Mouse (Mus musculus) layer of hippocampus, postnatal 14 days (tissue): ENCODE data around the gene Smim14. TPM values are rescaled to one million over a fixed set of nuclear protein-coding genes. Genes with fewer than 3 reads are reported as not detected.

Experiments used
- DNase-seq, 2 experiments: peaks; one replicate each; pipeline ENCODE4 v3.0.0; 2021 to 2022; ENCODE audit warnings: low spot score in 2 of 2, mixed read lengths in 1 of 2
- total RNA-seq, 2 experiments: library from RNA; stranded (reverse); gene quantifications; 2 replicates each; pipeline ENCODE4 v1.2.3; 2021

Gene Smim14
- total RNA-seq, 2 experiments from 2014 or later = 150 to 155 TPM

GRCm38 (mm10) chr5:65420822-65421221, 116.2 kb downstream of the Smim14 start:
- no peak for DNase-seq

GRCm38 (mm10) chr5:65419136-65419535, 117.8 kb downstream of the Smim14 start:
- no peak for DNase-seq

GRCm38 (mm10) chr5:65415653-65416458, 121.1 kb downstream of the Smim14 start:
- DNase-seq = no peak

GRCm38 (mm10) chr5:65407989-65408388, 129.0 kb downstream of the Smim14 start:
- DNase-seq = no peak

- peak; percentile 75 to 85 for DNase-seq
Observed at GRCm38 (mm10) chr5:65401251-65401994, 135.6 kb downstream of the Smim14 start.

Other genes with a start within 250 kb of the Smim14 start
- 10 to 100 TPM; 25.1 to 28.7 TPM for gene Rfc1, start 201.5 kb downstream of the Smim14 start, total RNA-seq
- gene Klb, start 188.9 kb downstream of the Smim14 start, total RNA-seq = under 1 TPM; 0.46 to 0.74 TPM
- 100 to 1,000 TPM; 548 to 565 TPM for gene Rpl9, start 145.7 kb downstream of the Smim14 start, total RNA-seq
- 10 to 100 TPM; 33.2 to 42.5 TPM for gene Lias, start 145.7 kb downstream of the Smim14 start, total RNA-seq
- gene Ugdh, start 101.2 kb downstream of the Smim14 start, total RNA-seq = 10 to 100 TPM; 24.1 to 30.9 TPM
- gene Gm43552, start 44.4 kb downstream of the Smim14 start, total RNA-seq = not detected
- 100 to 1,000 TPM; 130 to 137 TPM for gene Ube2k, start within 50 bp of the Smim14 start, total RNA-seq
- 10 to 100 TPM; 80.6 to 82.6 TPM for gene Pds5a, start 161.1 kb upstream of the Smim14 start, total RNA-seq
- gene N4bp2, start 226.3 kb upstream of the Smim14 start, total RNA-seq = 10 to 100 TPM; 16.9 to 17.8 TPM